Mouse (Mus musculus) c-Kit-negative CD71-positive TER-119-positive erythroid progenitor cells, embryonic 14.5 days (primary cell): Measurements from ENCODE around the gene Tshz3.

Experiments
- DNase-seq: peaks from one replicate; pipeline ENCODE4 v3.0.0-alpha.2; 2013; ENCODE audit warnings: low read depth, low spot score

The Tshz3 gene

GRCm38 (mm10) chr7:36786713-36787421, 88.9 kb downstream of the Tshz3 start:
- DNase-seq = no peak

GRCm38 (mm10) chr7:36796392-36797187, 98.7 kb downstream of the Tshz3 start:
- DNase-seq = no peak
